8 mouse cellular contexts compared by ENCODE assay signal in genomic region chr7:90457517-90457916, GRCm38 (mm10). TPM values are rescaled to one million over a fixed set of nuclear protein-coding genes. Genes with fewer than 3 reads are reported as not detected.
DNase-seq lines count a peak whose midpoint lies in the region; ATAC-seq and TF ChIP-seq lines count a peak whose summit lies in the region.

No protein-coding gene starts in this region.

- H3K4me3 ChIP-seq in forebrain, embryonic 14.5 days (ENCODE audit: low read depth, low read length) = peak overlapping the region; percentile 70
- H3K4me3 ChIP-seq in limb, embryonic 11.5 days (ENCODE audit: low read depth, low read length) = peak overlapping the region; percentile 63
- peak overlapping the region; percentile 71 for H3K4me3 ChIP-seq in midbrain, postnatal 0 days (ENCODE audit: low read depth, low read length)

- peak overlapping the region; percentile 89 for H3K27ac ChIP-seq in forebrain, embryonic 14.5 days (ENCODE audit: low read depth, low read length)
- peak overlapping the region; percentile 30 for H3K27ac ChIP-seq in limb, embryonic 11.5 days (replicated peaks; ENCODE audit: low read depth, low read length)
- H3K27ac ChIP-seq in midbrain, postnatal 0 days (ENCODE audit: low read depth, low read length) = peak overlapping the region; percentile 88

- H3K36me3 ChIP-seq in forebrain, embryonic 14.5 days (ENCODE audit: control insufficient read depth, insufficient read depth, low read length) = peaks cover 15% of the 10 kb centered on the region; the same call in 1 of the 2 replicates
- no peaks in the 10 kb centered on the region; the same call in 1 of the 2 replicates for H3K36me3 ChIP-seq in limb, embryonic 11.5 days (ENCODE audit: control insufficient read depth, insufficient read depth, low read length)
- peaks cover 9% of the 10 kb centered on the region; the same call in 1 of the 2 replicates for H3K36me3 ChIP-seq in midbrain, postnatal 0 days (ENCODE audit: insufficient read depth, low read length)

- peak; percentile 53 for TF ChIP-seq CTCF in midbrain, postnatal 0 days (IDR thresholded peaks at IDR 0.05)

- H3K27me3 ChIP-seq in forebrain, embryonic 14.5 days (replicated peaks; ENCODE audit: control insufficient read depth, insufficient read depth, low read length) = no peaks in the 10 kb centered on the region
- no peaks in the 10 kb centered on the region for H3K27me3 ChIP-seq in limb, embryonic 11.5 days (ENCODE audit: control insufficient read depth, insufficient read depth, low read length)
- no peaks in the 10 kb centered on the region for H3K27me3 ChIP-seq in midbrain, postnatal 0 days (ENCODE audit: insufficient read depth, low read length)

- no peaks in the 10 kb centered on the region for H3K9me3 ChIP-seq in forebrain, embryonic 14.5 days (replicated peaks; ENCODE audit: control insufficient read depth, low read length)
- no peaks in the 10 kb centered on the region for H3K9me3 ChIP-seq in limb, embryonic 11.5 days (ENCODE audit: control insufficient read depth, low read length)
- H3K9me3 ChIP-seq in midbrain, postnatal 0 days (ENCODE audit: low read length) = no peaks in the 10 kb centered on the region

- WGBS in forebrain, embryonic 14.5 days = 17% methylated on average over 10 of the region's 10 CpGs
- 18% methylated on average over 10 of the region's 10 CpGs for WGBS in limb, embryonic 11.5 days
- 5% methylated on average over 10 of the region's 10 CpGs for WGBS in midbrain, postnatal 0 days

- intact Hi-C loops in heart, postnatal 14 days (cut with DNase I) = no loop called here

- H3K4me1 ChIP-seq in forebrain, embryonic 14.5 days (ENCODE audit: control insufficient read depth, insufficient read depth, low read length) = peaks cover 8% of the 10 kb centered on the region
- H3K4me1 ChIP-seq in limb, embryonic 11.5 days (ENCODE audit: control insufficient read depth, insufficient read depth, low read length) = peaks cover 3% of the 10 kb centered on the region; the same call in 1 of the 2 replicates
- H3K4me1 ChIP-seq in midbrain, postnatal 0 days (ENCODE audit: insufficient read depth, low read length) = no peaks in the 10 kb centered on the region

- H3K4me2 ChIP-seq in forebrain, embryonic 14.5 days (ENCODE audit: low read length) = peak overlapping the region; percentile 64
- H3K4me2 ChIP-seq in limb, embryonic 11.5 days (ENCODE audit: low read depth, severe bottlenecking) = peak overlapping the region; percentile 35
- peak overlapping the region; percentile 61 for H3K4me2 ChIP-seq in midbrain, postnatal 0 days (ENCODE audit: low read depth, low read length, poor library complexity, severe bottlenecking)

- DNase-seq in heart, adult 18-20 months = peak; percentile 27 to 45
- DNase-seq in heart, postnatal 14 days = no peak
- DNase-seq in MN1 (ENCODE audit: low spot score) = peak; percentile 70
- peak; percentile 54 for DNase-seq in forebrain, embryonic 14.5 days (ENCODE audit: low spot score)
- DNase-seq in limb, embryonic 11.5 days (ENCODE audit: low spot score) = peak; percentile 55
- peak; percentile 69 for DNase-seq in midbrain, postnatal 0 days (ENCODE audit: low spot score)
- DNase-seq in right cerebral cortex, adult 18-20 months = no peak
- DNase-seq in thymus, postnatal 4 days = no peak

- ATAC-seq in forebrain, embryonic 14.5 days = peak; percentile 65
- peak; percentile 55; the same call in 1 of the 2 replicates for ATAC-seq in limb, embryonic 11.5 days (ENCODE audit: insufficient number of reproducible peaks, low FRiP score, low TSS enrichment, low read depth)
- peak; percentile 72 for ATAC-seq in midbrain, postnatal 0 days (ENCODE audit: low FRiP score)

- peak overlapping the region; percentile 79 for H3K9ac ChIP-seq in forebrain, embryonic 14.5 days (ENCODE audit: low read length)
- peak overlapping the region; percentile 79 for H3K9ac ChIP-seq in limb, embryonic 11.5 days (ENCODE audit: low read length)
- H3K9ac ChIP-seq in midbrain, postnatal 0 days (replicated peaks; ENCODE audit: low read length, poor library complexity, severe bottlenecking) = peak overlapping the region; percentile 78

RNA-seq across cellular contexts. Expression of gene Tmem126a, which starts 0.5 kb away (rescaled TPM):
- total RNA-seq in heart, adult 18-20 months (2021) = 100 to 1,000 TPM; 128 to 129 TPM
- total RNA-seq in heart, postnatal 14 days (2021) = 100 to 1,000 TPM in 1 of 2 experiments, 10 to 100 TPM in 1; 96.8 to 111 TPM
- polyA plus RNA-seq in forebrain, embryonic 14.5 days (2014; fragmentation: Nextera tagmentation; extraction: Ambion mirVana) = 117 and 121 TPM in 2 replicates
- 109 and 119 TPM in 2 replicates for polyA plus RNA-seq in limb, embryonic 11.5 days (2014; fragmentation: Nextera tagmentation; extraction: Ambion mirVana)
- total RNA-seq in midbrain, postnatal 0 days (2014; rRNA removed) = 41.2 and 65.6 TPM in 2 replicates
- 129 and 137 TPM in 2 replicates for polyA plus RNA-seq in midbrain, postnatal 0 days (2015; fragmentation: Nextera tagmentation; extraction: Ambion mirVana)

RNA-seq across cellular contexts. Expression of gene Crebzf, which starts 15.0 kb away (rescaled TPM):
- total RNA-seq in heart, adult 18-20 months (2021) = 10 to 100 TPM; 18.7 to 20.5 TPM
- total RNA-seq in heart, postnatal 14 days (2021) = 10 to 100 TPM; 26.1 to 27.9 TPM
- 32.9 and 34.8 TPM in 2 replicates for polyA plus RNA-seq in forebrain, embryonic 14.5 days (2014; fragmentation: Nextera tagmentation; extraction: Ambion mirVana)
- polyA plus RNA-seq in limb, embryonic 11.5 days (2014; fragmentation: Nextera tagmentation; extraction: Ambion mirVana) = 45.8 and 47.2 TPM in 2 replicates
- total RNA-seq in midbrain, postnatal 0 days (2014; rRNA removed) = 89.3 and 92.8 TPM in 2 replicates
- 22.0 and 24.5 TPM in 2 replicates for polyA plus RNA-seq in midbrain, postnatal 0 days (2015; fragmentation: Nextera tagmentation; extraction: Ambion mirVana)

RNA-seq across cellular contexts. Expression of gene Tmem126b, which starts 18.3 kb away (rescaled TPM):
- total RNA-seq in heart, adult 18-20 months (2021) = 10 to 100 TPM; 27.2 to 29.4 TPM
- total RNA-seq in heart, postnatal 14 days (2021) = 10 to 100 TPM; 22.1 to 22.7 TPM
- 34.5 and 38.3 TPM in 2 replicates for polyA plus RNA-seq in forebrain, embryonic 14.5 days (2014; fragmentation: Nextera tagmentation; extraction: Ambion mirVana)
- 37.0 and 41.1 TPM in 2 replicates for polyA plus RNA-seq in limb, embryonic 11.5 days (2014; fragmentation: Nextera tagmentation; extraction: Ambion mirVana)
- total RNA-seq in midbrain, postnatal 0 days (2014; rRNA removed) = 15.1 and 19.0 TPM in 2 replicates
- 25.6 and 28.9 TPM in 2 replicates for polyA plus RNA-seq in midbrain, postnatal 0 days (2015; fragmentation: Nextera tagmentation; extraction: Ambion mirVana)

RNA-seq across cellular contexts. Expression of gene Dlg2, which starts 19.0 kb away (rescaled TPM):
- total RNA-seq in heart, adult 18-20 months (2021) = 1 to 10 TPM; 1.7 to 2.3 TPM
- 1 to 10 TPM; 1.9 to 2.9 TPM for total RNA-seq in heart, postnatal 14 days (2021)
- polyA plus RNA-seq in forebrain, embryonic 14.5 days (2014; fragmentation: Nextera tagmentation; extraction: Ambion mirVana) = 17.9 and 25.1 TPM in 2 replicates
- polyA plus RNA-seq in limb, embryonic 11.5 days (2014; fragmentation: Nextera tagmentation; extraction: Ambion mirVana) = 0.91 and 1.3 TPM in 2 replicates
- 122 and 126 TPM in 2 replicates for total RNA-seq in midbrain, postnatal 0 days (2014; rRNA removed)
- 16.9 and 21.6 TPM in 2 replicates for polyA plus RNA-seq in midbrain, postnatal 0 days (2015; fragmentation: Nextera tagmentation; extraction: Ambion mirVana)

RNA-seq across cellular contexts. Expression of gene Ccdc89, which starts 31.1 kb away (rescaled TPM):
- total RNA-seq in heart, adult 18-20 months (2021) = under 1 TPM; 0.20 to 0.31 TPM
- total RNA-seq in heart, postnatal 14 days (2021) = under 1 TPM in 1 of 2 experiments, not detected in 1; 0.29 TPM
- polyA plus RNA-seq in forebrain, embryonic 14.5 days (2014; fragmentation: Nextera tagmentation; extraction: Ambion mirVana) = 1.8 and 2.0 TPM in 2 replicates
- polyA plus RNA-seq in limb, embryonic 11.5 days (2014; fragmentation: Nextera tagmentation; extraction: Ambion mirVana) = 2.1 and 3.1 TPM in 2 replicates
- total RNA-seq in midbrain, postnatal 0 days (2014; rRNA removed) = 1.3 and 1.4 TPM in 2 replicates
- 0.97 and 1.1 TPM in 2 replicates for polyA plus RNA-seq in midbrain, postnatal 0 days (2015; fragmentation: Nextera tagmentation; extraction: Ambion mirVana)

Comparison
In these comparisons a context has a peak if more than half of its experiments do, and no peak if none do; other contexts are left out.
1. DNase-seq: peak in heart, adult 18-20 months (2 of 2), MN1 (single experiment), forebrain, embryonic 14.5 days (single experiment), limb, embryonic 11.5 days (single experiment) and midbrain, postnatal 0 days (single experiment); none in heart, postnatal 14 days (0 of 2), right cerebral cortex, adult 18-20 months (single experiment) and thymus, postnatal 4 days (single experiment).
2. H3K27ac ChIP-seq: peak in every context shown above with its lines; median percentile 89 in forebrain, embryonic 14.5 days; 88 in midbrain, postnatal 0 days; 30 in limb, embryonic 11.5 days.
3. Peak in every context shown above with its lines, with median percentiles within 50 percentile points of each other: ATAC-seq, H3K4me2 ChIP-seq, H3K4me3 ChIP-seq and H3K9ac ChIP-seq.